ENCODE assay signal across 11 mouse cellular contexts in the genomic region with DNA sequence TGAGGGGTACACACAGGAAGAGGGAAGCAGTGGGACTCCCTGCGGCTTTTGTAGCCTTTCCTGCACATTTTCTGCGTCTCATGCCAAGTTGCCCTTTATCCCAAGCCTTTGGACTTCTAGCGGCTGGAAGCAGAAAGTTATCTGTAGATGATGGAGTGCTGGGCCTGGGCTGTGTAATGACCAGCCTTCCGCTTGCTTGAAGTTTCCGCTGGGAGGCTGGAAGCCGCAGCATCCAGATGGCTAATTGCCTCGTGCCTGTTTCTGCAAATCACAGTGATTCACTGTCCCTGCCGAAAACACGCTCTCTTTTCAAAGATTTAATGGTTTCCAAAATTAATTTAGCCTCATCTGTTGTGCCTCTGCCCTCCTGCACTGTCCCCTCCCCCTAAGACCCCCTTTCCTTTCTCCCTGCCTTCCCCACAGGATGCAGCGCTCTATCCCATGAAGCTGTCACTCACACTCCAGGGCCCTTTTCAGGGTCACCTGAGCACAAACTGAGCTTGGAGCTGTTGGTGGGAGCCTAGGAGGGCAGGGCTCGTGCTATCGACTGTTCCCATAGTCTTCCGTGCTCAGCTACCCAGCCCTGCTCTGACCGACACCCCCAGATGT. TPM values are rescaled to one million over a fixed set of nuclear protein-coding genes. Genes with fewer than 3 reads are reported as not detected.
DNase-seq lines count a peak whose midpoint lies in the region; ATAC-seq lines count a peak whose summit lies in the region.
"Had no signal": no experiment of that assay in that cellular context is flagged by ENCODE, and none has a peak within 500 bp of the region (broad histone marks: within the 10 kb centered on the region; RNA-seq: fewer than 3 reads in every experiment).

No protein-coding gene starts in this region.

- no peak overlapping the region for H3K4me3 ChIP-seq in forebrain, embryonic 14.5 days (ENCODE audit: low read depth, low read length)
- H3K4me3 ChIP-seq: megakaryocyte, embryonic 14.5 days had no signal

- H3K27ac ChIP-seq in forebrain, embryonic 14.5 days (ENCODE audit: low read depth, low read length) = no peak overlapping the region

- no peaks in the 10 kb centered on the region for H3K36me3 ChIP-seq in forebrain, embryonic 14.5 days (ENCODE audit: control insufficient read depth, insufficient read depth, low read length)

- no peak for ATAC-seq in forebrain, embryonic 14.5 days

- intact Hi-C loops in left cerebral cortex, postnatal 14 days (cut with DNase I) = loop anchor here (10.0 kb wide), 1 partner anchor 545 kb away; the partner anchor contains the start of gene Fosl2

- DNase-seq in frontal cortex, postnatal 36 days (ENCODE audit: low spot score in 2 of 2) = peak; percentile 30 to 33
- no peak for DNase-seq in frontal cortex, postnatal 10 days (ENCODE audit: low spot score in 2 of 2)
- peak; percentile 31 to 59 for DNase-seq in left cerebral cortex, postnatal 14 days (ENCODE audit: low spot score in 2 of 2)
- no peak for DNase-seq in left cerebral cortex, adult 11 months (ENCODE audit: low spot score)
- peak; percentile 43 for DNase-seq in forebrain, embryonic 14.5 days (ENCODE audit: low spot score)
- DNase-seq in right cerebral cortex, postnatal 10 days (ENCODE audit: low spot score in 2 of 2) = peak; percentile 66 to 67
- DNase-seq in ovary, postnatal 14 days (ENCODE audit: low spot score) = no peak
- no peak for DNase-seq in adrenal gland, adult 18-20 months (ENCODE audit: low spot score in 2 of 2)
- DNase-seq: adrenal gland, adult 8-10 months; cerebellum, adult 9-11 months had no signal

- no peaks in the 10 kb centered on the region for H3K27me3 ChIP-seq in forebrain, embryonic 14.5 days (replicated peaks; ENCODE audit: control insufficient read depth, insufficient read depth, low read length)

- H3K4me1 ChIP-seq in forebrain, embryonic 14.5 days (ENCODE audit: control insufficient read depth, insufficient read depth, low read length) = no peaks in the 10 kb centered on the region

- H3K9ac ChIP-seq in forebrain, embryonic 14.5 days (ENCODE audit: low read length) = peak overlapping the region; percentile 13; the same call in 1 of the 2 replicates

- WGBS in forebrain, embryonic 14.5 days = 56% methylated on average over 14 of the region's 14 CpGs

- H3K4me2 ChIP-seq in forebrain, embryonic 14.5 days (ENCODE audit: low read length) = no peak overlapping the region

- no peaks in the 10 kb centered on the region for H3K9me3 ChIP-seq in forebrain, embryonic 14.5 days (replicated peaks; ENCODE audit: control insufficient read depth, low read length)

RNA-seq across cellular contexts. Expression of gene Mrpl33, which starts 6.9 kb away (rescaled TPM):
- 100 to 1,000 TPM; 113 to 114 TPM for total RNA-seq in left cerebral cortex, postnatal 14 days (2021)
- 202 and 241 TPM in 2 replicates for polyA plus RNA-seq in forebrain, embryonic 14.5 days (2014; fragmentation: Nextera tagmentation; extraction: Ambion mirVana)
- total RNA-seq in adrenal gland, adult 18-20 months (2021) = 100 to 1,000 TPM; 265 to 377 TPM

Comparison
In these comparisons a context has a peak if more than half of its experiments do, and no peak if none do; other contexts are left out.
1. DNase-seq: peak in frontal cortex, postnatal 36 days (2 of 2), left cerebral cortex, postnatal 14 days (2 of 2), forebrain, embryonic 14.5 days (single experiment) and right cerebral cortex, postnatal 10 days (2 of 2); none in frontal cortex, postnatal 10 days (0 of 2), left cerebral cortex, adult 11 months (single experiment), ovary, postnatal 14 days (single experiment) and adrenal gland, adult 18-20 months (0 of 2).